Mouse (Mus musculus) CD4-positive helper T cell, adult 2 months (primary cell): Measurements from ENCODE around the gene Slc35c1.

ENCODE experiments used
- DNase-seq: peaks from one replicate; pipeline ENCODE4 v3.0.0-alpha.2; 2012; ENCODE audit warnings: low read depth, missing footprints, low spot score

Gene Slc35c1

DNA sequence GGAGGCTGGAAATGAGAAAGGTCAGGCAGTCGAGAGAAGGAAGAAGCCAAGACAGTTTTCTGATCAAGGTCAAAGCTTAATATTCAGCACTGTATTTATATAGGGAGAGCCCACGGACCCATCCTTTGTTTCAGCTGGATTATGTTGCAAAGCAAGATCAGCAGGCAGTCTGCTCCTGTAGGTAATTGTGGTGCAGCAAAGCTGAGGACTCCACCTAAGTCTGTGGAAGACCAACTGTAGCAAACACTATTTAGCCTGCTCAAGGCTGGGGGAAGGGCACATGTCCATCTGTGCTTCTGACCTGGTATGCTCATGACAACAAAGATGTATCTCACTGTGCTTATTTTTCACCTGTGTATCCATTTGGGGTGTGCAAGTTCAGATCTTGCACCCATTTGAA is 15.4 kb upstream of the Slc35c1 start:
- no peak for DNase-seq

DNA sequence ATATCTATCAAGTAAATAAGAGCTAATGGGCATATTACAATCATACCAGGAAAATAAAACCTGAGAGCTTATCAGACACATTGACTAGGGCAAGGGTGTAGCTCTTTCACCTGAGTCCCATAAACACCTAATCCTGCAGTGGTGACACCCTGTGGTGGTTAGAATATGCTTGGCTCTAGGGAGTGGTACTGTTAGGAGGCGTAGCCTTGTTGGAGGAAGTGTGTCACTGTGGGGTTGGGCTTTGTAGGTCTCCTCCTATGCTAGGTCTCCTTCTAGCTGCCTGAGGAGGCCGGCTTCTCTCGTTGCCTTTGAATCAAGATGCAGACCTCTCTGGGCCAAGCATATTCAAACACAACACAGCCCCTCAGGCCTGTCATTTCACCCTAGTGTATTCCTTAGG is 14.6 kb upstream of the Slc35c1 start:
- no peak for DNase-seq

DNA sequence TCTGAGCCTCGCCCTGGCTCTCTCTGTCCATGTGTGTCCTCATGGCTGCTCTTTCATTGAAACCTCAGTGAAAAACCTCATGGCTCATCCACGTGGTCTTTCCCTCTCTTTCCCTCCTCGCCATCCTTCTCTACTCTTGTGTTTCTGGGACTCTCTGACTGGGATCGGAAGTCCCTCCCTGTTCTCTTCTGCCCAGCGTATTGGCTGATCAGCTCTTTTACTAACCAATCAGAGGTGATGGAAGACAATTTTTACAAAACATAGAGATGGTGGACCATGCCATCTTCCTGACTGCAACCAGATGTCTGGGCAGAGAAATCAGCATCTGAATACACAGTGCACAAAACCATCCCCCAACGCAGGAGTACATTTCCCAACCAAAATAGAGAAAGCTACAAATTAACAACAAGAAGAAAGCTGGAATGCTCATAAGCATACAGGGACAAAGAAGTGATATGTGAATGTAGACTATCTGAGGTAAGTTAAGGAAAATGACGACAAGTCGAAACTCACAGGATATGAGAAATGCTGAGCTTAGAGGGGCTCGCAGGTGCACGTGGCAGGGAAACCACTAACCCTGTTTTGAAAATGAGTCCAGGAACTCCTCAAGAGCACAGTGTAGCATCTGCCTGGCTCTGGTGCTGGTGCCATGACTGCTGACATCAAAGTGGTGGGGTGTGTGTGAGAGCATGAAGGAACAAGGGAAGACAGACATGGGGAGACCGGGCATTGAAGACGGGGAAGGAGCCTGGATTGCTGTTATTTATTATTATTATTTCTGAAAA is 11.7 kb upstream of the Slc35c1 start:
- no peak for DNase-seq

GRCm38 (mm10) chr2:92464690-92465089 is 4.4 kb upstream of the Slc35c1 start:
- DNase-seq = peak; percentile 44

DNA sequence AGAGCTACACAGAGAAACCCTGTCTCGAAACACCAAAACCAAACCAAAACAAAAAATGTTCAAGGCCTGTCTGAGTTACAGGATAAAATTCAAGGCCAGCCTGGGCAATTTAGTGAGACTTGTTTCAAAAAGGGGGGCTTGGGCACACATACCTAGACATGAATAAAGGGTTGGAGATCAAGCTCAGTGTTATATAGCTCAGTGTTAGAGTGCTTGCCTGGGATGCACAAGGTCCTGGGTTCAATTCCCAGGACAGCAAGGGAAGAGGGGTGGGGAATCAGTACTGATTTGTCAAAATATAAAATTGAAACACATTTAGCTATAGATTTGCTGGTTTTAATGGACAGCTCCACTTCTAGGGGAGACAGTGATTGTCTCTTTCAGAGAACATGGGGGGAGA is 877 bp upstream of the Slc35c1 start:
- no peak for DNase-seq

GRCm38 (mm10) chr2:92459141-92459920 is 1.0 kb downstream of the Slc35c1 start:
- DNase-seq = peak; percentile 91

DNA sequence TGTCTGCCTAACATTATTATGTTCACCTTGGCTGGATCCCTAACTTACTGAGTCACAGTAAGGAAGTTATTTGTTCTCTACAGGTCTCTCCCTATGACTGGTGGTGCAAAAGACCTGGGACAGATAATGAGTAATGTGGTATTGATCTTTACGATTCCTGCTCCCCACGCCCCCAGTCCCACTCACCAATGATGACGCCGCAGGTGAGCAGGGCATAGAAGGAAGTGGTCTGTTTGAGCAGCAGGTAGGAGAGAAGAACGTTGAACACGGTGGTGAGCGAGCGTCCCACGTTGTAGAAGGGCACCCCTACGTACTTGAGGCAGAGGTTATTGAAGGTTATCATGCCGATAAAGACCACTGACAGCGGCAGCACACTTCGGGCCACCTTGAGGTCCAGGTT is 1.9 kb downstream of the Slc35c1 start:
- peak; percentile 54 for DNase-seq

- DNase-seq = no peak
These were observed 3.3 kb downstream of the Slc35c1 start for GRCm38 (mm10) chr2:92456970-92457530.

GRCm38 (mm10) chr2:92455704-92456103 is 4.6 kb downstream of the Slc35c1 start:
- DNase-seq = peak; percentile 32

- no peak for DNase-seq
These were observed 6.2 kb downstream of the Slc35c1 start for GRCm38 (mm10) chr2:92454166-92454565.

GRCm38 (mm10) chr2:92451126-92451525 is 9.2 kb downstream of the Slc35c1 start:
- no peak for DNase-seq

GRCm38 (mm10) chr2:92447121-92447740 is 13.1 kb downstream of the Slc35c1 start:
- no peak for DNase-seq

- DNase-seq = no peak
These were observed 13.7 kb downstream of the Slc35c1 start for GRCm38 (mm10) chr2:92446656-92447055.

DNA sequence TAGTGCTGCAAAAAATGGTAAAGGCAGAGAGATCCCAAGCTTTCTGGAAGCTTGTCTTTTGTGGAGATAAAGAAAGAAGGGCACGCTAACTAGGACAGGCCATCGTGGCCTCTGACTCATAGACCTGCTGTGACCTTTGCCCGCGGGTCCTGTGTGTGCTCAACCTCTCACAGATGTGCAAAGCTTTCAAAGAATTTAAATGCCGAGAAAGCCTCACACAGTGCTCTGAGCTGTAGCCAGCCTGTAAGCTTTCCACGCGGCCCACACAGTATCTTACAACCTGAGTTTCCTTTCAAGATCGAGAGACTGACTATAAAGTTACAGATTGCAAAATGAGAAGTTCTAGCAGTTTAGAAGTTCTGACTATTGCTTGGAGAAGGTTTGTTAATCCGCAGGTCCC is 14.4 kb downstream of the Slc35c1 start:
- no peak for DNase-seq

DNA sequence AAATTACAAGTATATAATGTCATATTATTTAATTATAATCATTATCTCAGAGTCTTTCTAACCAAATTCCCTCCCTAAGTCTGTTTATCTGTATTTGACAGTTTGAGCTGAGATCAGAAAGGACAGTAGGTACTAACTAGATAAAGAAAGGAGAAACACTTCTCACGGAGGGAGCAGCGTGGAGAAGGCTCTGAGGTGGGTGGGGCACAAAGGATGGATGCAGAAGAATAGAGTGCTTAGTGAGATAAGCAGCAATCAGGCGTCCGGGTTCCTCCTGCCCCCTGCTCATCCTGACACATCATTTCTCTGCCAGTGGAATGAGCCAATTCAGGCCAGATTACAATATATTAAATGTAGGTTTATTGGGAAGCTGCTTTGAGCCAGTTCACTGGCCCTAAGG is 16.0 kb downstream of the Slc35c1 start:
- no peak for DNase-seq

GRCm38 (mm10) chr2:92443313-92443712 is 17.0 kb downstream of the Slc35c1 start:
- DNase-seq = no peak

- DNase-seq = peak; percentile 47
These were observed 17.8 kb downstream of the Slc35c1 start for GRCm38 (mm10) chr2:92442419-92443001.

GRCm38 (mm10) chr2:92440432-92440831 is 19.9 kb downstream of the Slc35c1 start:
- no peak for DNase-seq

DNA sequence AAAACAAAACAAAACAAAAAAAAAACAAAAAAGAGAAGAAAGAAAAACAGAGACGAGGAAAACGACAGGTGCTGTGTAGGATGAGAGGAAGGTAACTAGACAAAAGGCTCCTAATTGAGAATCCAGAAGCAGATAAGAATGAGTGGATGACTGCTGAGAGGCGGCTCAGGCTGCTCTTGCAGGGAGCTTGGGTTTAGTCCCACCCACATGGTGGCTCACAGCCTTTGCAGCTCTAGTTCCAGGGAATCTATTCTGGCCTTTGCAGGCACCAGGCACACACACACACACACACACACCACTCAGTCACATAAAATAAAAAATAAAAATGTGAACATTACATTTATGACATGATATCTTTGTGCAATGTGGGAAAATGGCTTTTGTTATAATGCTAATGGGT is 21.8 kb downstream of the Slc35c1 start:
- DNase-seq = no peak

DNA sequence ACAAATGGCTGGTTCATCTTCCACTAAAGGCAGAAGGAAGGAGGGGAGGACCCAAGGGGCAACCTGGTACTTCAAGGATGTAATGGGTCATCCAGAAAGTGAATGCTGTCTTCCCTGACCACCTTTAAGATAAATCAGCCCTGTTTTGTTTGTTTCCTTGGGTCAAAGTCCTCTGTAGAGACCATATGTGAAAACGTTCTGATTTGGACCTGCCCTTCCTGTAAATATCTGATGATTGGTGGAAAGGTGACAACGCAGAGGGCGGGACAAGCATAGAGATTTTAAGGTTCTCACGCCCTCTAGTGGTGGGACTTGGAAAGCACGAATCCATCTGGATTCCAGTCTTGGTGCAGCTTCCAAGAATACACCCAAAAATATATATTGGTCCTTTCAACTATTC is 22.5 kb downstream of the Slc35c1 start:
- peak; percentile 80 for DNase-seq

- no peak for DNase-seq
These were observed 23.0 kb downstream of the Slc35c1 start for GRCm38 (mm10) chr2:92437366-92437765.

GRCm38 (mm10) chr2:92435023-92435422 is 25.3 kb downstream of the Slc35c1 start:
- DNase-seq = no peak
